Mouse (Mus musculus) neutrophil, adult 5-6 weeks (primary cell): ENCODE measurements around the gene Micall1. TPM values are rescaled to one million over a fixed set of nuclear protein-coding genes. Genes with fewer than 3 reads are reported as not detected.
A peak's percentile ranks its signal among the peaks of the same experiment; 100 is the strongest.

ENCODE experiments used
- ATAC-seq: fragments of 151-379, 151-347 bp; 2 replicates; pipeline ENCODE4 v1.8.0; 2017; ENCODE audit warnings: mild to moderate bottlenecking, moderate TSS enrichment; ENCODE audit not compliant: insufficient number of reproducible peaks, poor library complexity, low FRiP score, severe bottlenecking; ENCODE audit errors: extremely low read depth
- total RNA-seq: library from RNA; stranded (forward); fragments of 200-1000 nt; gene quantifications from 2 replicates; pipeline ENCODE4 v1.2.3, GENCODE M21; 2017

The Micall1 gene
- total RNA-seq = 31.8 and 32.7 TPM in 2 replicates

DNA sequence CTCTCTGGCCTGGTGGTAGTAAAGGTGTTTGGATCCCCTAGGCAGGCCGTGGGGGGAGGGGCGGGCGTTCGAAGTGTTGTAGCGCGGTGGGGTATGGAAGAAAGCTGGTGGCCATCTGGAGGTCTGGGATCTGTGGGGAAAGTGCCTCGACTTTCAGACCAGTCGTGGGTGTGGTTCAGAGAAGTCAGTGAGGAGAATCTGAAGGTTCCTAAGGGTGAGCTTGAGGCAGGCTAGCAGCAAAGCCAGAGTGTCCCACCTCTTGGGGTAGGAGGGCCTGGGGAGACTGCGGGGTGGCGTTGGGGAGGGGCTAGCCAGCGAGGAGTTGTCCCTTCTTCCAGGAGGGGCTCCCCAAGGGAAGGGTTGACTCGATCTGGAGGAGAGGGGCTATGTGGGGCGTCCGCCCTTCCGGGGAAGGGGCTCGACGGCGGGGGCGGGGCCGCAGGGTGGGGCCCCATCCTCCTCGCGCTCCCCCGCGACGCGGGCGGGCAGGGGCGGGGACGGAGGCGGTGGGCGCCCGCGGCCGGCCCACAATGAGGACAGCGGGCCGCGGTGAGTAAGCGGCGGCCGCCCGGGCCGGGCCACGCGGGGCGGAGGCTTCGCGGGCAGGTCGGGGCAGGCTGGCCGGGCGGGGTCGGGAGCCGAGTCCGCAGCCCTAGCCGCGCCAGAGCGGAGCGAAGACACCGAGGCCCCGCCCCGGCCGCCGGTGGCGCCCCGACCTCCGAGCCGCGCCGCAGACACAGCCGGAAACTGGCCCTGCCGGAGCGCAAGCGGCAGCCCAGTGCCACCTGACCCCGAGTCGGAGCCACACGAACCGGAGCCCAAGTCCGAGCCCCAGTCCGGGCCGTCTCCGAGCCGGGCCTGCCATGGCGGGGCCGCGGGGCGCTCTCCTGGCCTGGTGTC, at the start of gene Micall1:
TSS of gene Micall1 (plus strand) at position 478 of the 900 bp plus-strand sequence.
- ATAC-seq = peak; percentile 45

GRCm38 (mm10) chr15:79060887-79061565, 47.7 kb upstream of the Micall1 start:
- no peak for ATAC-seq

DNA sequence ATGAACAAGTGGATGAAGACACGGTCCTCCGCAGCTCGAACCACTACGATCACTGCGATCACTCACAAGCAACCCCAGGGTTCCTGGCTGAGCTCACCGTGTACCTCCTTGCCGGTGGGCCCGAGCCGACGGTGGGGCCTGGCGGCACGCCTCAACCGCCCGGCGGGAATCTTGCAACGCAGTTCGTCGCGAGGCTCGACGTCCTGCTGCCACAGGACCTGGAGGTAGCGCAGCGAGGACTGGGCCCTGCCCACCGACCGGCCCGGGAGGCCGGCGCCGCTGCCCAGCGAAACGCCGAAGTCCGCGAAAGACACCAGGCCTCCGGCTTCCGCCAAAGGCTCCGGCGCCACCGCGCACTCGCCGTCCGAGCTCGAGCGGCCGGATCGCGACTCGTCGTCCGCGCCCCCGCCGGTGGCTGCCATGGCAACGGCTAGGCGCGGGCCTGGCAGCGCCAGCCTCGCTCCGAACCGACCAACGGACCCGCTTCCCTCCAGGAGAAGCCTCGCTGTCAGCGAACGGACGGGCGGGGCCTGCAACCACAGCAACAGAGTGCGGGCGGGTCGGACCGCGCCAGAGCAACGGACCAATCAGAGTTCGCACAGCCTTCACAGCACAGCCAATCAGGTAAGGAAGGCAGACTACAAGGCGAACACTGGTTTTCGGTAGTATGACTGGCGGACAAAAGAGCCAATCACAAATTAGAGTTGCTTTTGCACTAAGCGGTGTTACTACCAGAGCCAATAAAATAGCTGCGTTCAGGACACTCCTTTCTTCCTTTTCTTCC, 46.1 kb upstream of the Micall1 start, which contains the start of gene Ankrd54:
TSS of gene Ankrd54 (minus strand) at position 518 of the 784 bp plus-strand sequence.
- ATAC-seq = peak; percentile 97

GRCm38 (mm10) chr15:79063160-79063740, 45.4 kb upstream of the Micall1 start:
- no peak for ATAC-seq

- no peak for ATAC-seq
Measured at GRCm38 (mm10) chr15:79065086-79065770, 43.5 kb upstream of the Micall1 start.

GRCm38 (mm10) chr15:79066276-79066675, 42.4 kb upstream of the Micall1 start:
- no peak for ATAC-seq

GRCm38 (mm10) chr15:79067631-79068030, 41.1 kb upstream of the Micall1 start:
- no peak for ATAC-seq

- ATAC-seq = no peak
Measured at GRCm38 (mm10) chr15:79068416-79068815, 40.3 kb upstream of the Micall1 start.

GRCm38 (mm10) chr15:79071117-79072039, 37.3 kb upstream of the Micall1 start:
- no peak for ATAC-seq

DNA sequence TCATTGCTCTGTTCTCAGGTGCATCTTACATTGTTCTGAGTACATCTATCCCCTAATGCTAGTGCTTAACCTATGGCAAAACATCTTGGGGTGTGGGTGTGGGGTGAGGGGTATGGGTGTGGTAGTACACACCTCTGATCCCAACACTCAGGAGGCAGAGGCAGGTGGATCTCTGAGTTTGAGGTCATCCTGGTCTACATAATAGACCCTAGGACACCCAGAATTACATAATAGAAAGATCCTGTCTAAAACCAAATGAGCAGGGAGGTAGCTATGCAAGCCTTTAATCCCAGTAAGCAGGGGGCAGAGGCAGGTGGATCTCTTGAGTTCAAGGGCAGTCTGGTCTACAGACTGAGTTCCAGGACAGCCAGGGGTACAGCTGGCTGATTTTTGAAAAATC, 34.9 kb upstream of the Micall1 start:
- ATAC-seq = no peak

GRCm38 (mm10) chr15:79074446-79074845, 34.3 kb upstream of the Micall1 start:
- no peak for ATAC-seq

DNA sequence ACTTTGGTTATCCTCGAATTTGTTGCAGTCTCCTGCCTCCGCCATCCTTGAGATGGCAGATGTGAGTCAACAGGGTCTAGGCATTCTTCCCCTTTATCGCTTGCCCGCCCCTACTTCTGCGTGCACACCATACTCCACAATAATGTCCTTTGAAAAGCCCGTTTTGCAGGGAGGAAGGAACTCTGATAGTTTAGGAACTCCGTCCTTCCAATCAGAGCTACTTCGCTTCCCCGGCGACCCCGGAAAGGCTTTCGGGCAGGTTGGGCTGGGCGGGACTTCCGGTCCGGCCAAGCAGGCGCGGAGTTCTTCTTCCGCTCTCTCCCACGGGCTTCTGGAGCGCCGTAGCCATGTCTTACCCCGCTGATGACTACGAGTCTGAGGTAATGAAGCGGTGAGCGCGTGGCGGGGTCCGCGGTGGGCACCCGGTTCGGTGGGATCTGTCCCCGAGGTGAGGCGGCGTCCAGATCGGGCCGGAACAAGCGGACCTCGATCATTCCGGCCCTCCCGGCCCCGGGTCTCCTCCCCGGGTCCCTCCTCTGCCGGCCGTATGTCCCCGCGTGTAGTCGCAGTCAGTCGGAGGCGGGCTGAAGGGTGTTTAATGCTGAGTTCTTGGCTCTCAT, 33.7 kb upstream of the Micall1 start, which contains the start of gene Eif3l:
TSS of gene Eif3l (plus strand) at position 267 of the 620 bp plus-strand sequence.
- peak; percentile 77 for ATAC-seq

- no peak for ATAC-seq
Measured at GRCm38 (mm10) chr15:79075658-79076365, 32.9 kb upstream of the Micall1 start.

DNA sequence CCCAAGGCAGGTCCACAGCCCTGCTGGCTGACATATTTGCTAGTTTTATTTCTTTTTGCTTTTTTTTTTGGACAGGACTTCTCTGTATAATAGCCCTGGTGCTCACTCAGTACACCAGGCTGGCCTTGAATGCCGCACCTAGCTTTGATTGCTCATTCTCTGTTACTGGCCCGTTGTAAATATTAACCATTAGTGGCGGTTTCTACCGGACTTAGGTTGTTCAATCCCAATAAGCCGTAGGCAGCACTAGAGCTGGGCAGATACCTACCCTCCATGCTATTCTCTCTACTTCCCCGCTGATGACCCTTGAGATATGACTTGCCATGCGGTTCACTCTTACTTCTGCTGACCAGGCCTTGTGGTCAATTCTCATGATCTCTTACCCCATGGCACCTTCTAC, 29.1 kb upstream of the Micall1 start:
- ATAC-seq = no peak

DNA sequence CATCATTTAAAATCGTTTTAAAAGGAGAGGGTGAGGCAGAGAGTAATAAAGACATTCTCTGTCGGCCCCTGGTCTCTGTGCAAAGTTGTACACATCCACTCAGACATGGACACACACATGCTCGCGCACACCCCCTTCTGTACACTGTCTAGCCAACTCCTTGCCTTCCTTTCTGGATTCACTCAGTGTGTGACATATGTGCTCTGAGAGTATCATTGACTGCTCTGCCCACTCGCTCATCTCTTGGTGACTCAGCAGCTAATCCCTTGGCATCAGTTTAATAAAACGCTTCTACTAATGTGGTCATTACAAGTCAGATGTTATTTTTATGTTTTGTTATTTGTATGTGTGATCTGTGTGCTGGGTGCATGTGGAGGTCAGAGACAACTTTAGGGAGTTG, 16.4 kb upstream of the Micall1 start:
- ATAC-seq = no peak

- ATAC-seq = no peak
Measured at GRCm38 (mm10) chr15:79093083-79093839, 15.4 kb upstream of the Micall1 start.
